Mouse (Mus musculus): ENCODE results near the gene Ccn6.

Gene Ccn6

DNA sequence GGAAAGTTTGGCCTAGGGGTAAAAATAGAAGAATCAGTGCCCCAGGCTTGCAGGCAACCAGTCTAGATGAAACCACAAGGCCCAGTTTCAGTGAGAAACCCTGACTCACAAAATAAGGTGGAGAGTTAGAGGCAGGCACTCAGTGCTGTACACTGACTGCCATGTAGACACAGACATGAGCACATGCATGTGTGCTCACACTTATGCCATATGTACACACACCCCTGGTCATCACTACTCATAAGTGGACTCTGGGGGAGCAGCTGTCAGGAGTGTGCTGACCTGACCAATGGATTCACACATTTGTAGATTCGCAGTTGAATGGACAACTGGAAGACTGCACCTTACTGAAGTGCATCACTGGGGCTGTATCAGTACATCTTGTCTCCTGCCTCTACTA lies 2.2 kb downstream of the Ccn6 start:
- no peak for DNase-seq (ENCODE audit: low spot score)

DNA sequence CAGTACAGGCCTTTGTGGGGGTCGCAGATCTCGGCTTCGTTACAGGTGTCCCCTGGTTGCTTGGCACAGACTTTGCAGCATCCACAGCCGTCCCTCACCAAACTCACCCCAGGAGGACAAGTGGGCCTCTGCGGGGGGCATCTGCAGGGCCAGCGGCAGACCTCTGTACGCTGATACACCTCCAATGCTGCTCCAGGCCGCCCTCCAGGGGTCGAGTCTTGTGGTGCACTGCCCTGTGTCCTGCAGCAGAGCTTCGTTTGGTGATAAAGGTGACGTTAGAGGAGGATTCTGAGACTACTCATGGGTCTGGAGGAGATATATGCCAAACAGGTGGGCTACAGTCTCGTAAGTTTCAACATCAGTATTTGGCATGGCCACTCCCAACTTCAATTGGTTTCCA lies 5.3 kb downstream of the Ccn6 start:
- no peak for DNase-seq (ENCODE audit: low spot score)

DNA sequence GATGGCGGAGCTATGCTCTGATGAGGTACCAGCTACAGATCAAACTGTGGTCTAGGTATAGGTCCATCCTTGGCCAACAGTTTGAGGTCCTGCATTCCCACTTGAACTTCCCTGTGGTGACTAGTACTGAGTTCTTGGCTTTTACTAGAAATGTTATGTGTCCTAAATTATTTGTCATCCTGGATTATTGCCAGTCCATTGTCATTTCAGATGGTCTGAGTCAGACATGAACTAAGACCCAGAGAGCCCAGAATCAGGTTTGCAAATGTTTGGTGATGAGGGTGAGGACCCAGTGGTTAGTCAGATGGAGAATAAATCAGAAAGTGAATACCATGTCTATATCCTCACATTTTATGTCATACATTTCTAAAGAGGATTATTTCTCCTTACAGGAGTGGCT lies 6.3 kb downstream of the Ccn6 start:
- no peak for DNase-seq (ENCODE audit: low spot score)

DNA sequence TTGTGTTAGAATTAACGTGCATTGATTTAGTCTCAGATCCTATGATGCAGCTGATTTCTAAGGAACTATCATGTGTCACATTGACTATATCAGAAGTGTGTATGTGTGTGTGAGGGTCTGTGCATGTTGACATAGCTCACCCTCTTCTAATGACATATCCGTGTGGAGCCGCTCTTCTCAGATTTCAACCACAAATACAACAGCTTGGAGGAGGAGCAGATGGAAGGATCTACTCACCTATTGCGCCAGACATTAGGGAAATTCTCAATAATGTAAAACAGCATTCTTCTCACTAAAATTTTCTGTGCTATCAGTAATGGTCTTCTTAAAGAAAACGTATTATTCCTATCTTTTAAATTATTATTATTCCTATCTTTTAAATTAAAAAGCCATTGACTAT lies 6.9 kb downstream of the Ccn6 start:
- DNase-seq (ENCODE audit: low spot score): no peak

DNA sequence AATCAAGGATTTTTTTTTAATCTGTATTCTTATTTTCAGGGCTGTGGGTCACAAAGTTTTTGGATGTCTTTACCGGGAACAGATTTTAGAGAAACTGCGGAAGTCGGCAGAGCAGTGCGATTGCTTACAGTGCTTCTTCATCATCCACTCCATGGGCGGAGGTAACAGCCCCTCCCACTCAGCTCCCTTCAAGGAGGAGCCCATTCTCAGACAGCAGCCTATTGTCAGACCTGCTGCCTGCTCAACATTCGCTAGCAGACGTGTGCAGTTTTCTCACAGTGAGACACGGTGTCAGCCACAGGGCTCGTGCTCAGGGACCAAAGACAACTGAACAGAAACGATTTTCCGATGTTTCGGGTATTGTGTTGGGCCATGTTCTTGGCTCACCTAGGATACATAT lies 21.4 kb downstream of the Ccn6 start:
- DNase-seq (ENCODE audit: low spot score): no peak

DNA sequence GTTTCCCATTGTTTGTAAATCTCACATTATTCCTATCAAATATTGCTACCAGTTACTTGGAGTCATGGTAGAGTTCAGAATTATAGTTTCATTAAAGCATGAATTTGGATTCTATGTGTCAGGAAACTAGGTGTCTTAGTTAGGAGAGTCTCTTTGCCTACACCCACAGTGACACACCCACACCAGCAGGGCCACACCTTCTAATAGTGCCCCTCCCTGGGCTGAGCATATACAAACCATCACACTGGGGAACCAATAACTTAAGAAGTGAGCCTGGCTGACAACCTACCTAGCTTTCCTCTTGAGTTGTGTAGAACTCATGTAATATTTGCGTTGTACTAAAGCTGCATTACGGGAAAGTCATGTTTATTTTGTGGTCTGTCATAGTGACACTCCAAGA lies 22.2 kb downstream of the Ccn6 start:
- DNase-seq (ENCODE audit: low spot score): no peak

DNA sequence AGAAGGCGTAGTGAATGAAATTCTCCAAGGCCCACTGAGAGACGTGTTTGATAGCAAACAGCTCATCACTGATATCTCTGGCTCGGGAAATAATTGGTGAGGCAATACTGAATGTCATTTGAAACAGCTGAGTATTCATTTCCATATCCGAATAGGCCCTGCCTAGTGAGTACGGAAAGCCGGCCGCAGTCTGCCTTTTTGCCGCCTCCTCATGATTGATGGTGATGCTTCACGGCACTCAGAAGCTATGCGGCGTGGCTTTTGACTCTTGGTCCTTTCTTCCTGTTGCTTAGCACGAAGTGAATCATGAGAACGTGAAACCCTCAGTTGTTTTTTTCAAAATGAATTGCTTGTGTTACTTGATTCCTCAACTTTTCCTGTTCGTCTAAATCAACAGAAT lies 22.8 kb downstream of the Ccn6 start:
- no peak for DNase-seq (ENCODE audit: low spot score)

DNA sequence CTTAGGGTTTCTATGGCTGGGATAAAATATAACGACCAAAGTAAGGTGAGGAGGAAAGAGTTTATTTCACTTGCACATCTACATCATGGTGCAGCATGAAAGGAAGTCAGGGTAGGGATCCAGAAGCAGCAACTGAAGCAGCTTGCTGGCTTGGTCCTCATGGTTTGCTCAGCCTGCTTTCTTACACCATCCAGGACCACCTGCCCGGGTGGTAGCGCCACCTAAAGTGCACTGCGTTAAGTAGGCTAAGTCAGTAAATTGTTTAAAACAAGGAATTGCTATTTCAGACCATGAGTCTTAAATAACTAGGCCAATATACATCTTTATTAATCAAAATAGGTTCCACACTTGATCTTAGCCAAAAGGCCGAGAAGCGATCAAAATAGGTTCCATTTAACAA lies 24.8 kb downstream of the Ccn6 start:
- DNase-seq (ENCODE audit: low spot score): no peak

DNA sequence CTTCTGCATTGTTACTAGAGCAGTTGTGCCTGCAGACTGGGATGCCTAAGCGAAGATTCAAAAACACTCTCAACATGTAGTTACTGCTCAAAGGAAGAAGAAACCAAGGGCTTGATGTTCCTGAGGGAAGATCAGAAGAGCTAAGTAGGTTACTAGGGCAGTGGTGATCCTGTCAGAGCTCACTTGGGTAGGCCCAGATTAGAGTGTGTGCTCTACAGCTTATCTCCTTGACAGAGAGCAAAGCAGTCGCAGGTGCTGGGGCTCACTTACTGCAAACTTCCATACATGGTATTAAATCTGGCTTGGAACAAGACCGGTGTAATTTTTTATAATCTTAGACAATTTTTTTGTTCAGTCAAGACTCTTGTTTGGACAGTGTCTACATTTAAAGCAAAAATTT lies 25.8 kb downstream of the Ccn6 start:
- DNase-seq (ENCODE audit: low spot score): no peak

DNA sequence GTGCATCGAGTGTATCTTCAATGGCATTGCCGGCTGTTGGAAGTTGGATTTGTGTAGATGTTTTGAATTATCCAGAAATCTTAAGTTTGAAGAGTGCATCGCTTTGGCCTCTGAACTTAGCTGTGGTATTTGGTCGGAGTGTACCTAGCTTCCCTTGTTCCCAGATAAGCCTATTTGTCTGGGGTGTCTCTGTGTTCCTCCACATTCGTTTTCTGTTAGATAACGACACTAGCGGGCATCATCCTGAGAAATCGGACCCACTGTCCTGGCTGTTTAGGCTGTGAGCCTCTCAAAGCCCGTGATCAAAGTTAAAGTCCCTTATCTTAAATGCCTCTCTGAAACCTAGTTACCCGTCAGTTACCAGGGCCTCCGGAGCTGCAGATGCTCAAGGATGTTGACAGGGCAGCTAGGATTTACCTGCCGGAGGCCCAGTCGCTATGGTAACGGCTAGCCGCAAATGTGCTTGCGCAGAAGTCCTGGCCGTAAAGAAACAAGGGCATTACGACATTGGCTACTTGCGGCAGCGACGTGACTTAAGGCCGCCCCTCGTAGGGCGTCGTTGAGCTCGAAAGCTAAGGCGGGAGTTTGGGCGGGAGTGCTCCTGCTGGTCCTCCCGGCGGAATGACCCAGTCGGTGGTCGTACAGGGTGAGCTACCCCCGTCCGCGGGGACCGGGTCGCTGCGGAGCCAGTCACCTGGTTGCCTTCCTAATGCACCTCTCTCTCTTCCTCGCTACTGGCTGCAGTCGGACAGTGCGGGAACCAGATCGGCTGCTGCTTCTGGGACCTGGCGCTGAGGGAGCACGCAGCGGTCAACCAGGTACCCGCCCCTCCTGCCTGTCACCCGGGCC lies 29.9 kb downstream of the Ccn6 start, which contains the start of the genes Fam229b and Tube1:
Gene Fam229b, minus strand, starts transcription at position 453 of the 849 bp plus-strand sequence.
Gene Tube1, plus strand, starts transcription at position 515 of the 849 bp plus-strand sequence.
- DNase-seq (ENCODE audit: low spot score): peak; percentile 99

DNA sequence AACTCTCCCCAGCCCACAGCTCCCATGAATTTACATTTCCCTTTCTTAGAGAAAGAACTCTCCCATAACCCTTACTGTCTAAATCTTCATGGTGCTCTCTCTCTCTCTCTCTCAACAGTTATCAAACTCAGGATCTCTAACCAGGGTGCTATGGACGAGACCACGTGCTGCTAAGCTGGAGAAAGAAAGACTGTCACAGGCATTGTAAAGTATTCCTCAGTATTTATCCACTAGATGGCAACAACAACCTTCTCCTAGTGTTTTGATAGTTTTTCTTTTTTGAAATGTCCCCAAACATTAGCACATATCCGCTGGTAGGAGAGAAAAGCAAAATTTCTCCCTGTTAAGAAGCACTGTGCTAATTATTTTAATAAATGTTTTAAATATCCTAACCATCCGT lies 42.2 kb downstream of the Ccn6 start:
- DNase-seq (ENCODE audit: low spot score): peak; percentile 63

DNA sequence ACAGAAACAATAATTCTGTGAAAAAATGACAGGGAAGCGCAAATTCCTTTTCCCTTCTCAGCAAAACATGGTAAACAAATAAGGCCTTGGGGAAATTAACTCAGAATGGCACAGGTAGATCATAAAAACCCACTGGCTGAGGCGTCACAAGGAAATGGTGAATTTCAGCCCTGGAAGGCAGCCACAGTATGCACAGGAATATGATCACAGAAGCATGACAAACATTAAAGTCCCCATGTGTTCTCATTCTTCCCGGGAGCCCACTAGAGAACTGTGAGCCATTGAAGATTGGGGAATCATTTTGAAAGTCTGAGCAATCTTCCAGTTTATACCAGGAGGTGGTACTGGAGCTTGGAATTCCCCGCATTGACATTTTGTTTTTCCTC lies 54.1 kb downstream of the Ccn6 start:
- DNase-seq (ENCODE audit: low spot score): no peak

DNA sequence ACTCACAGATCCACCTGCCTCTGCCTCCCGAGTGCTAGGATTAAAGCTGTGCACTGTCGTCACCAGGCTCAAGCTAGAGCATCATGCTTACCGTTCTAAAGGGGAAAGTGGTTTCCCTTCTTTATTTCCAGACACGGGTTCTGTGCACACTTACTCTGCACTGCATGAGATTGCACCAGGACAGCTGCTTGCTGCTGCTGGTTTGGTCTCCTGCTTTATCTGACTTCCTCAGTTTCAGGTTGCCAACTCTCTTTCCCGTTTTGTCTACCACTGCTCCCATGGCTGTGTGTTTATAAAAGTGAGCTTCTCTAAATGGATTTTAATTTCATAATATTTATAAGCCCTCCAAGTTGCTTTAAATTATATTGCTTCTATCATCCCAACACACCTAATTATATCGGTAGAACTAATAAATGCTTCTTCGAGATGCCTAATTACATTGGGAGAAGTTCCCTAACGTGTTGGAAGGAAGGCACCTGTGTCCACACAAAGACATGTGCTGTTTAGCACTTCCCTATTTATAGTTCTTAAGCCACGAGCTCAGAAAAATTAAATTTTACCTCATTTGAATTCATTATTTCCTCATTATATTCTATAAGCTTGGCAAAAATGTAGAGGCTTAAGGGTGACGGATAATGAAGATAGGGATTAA lies 54.6 kb downstream of the Ccn6 start:
- DNase-seq (ENCODE audit: low spot score): no peak

DNA sequence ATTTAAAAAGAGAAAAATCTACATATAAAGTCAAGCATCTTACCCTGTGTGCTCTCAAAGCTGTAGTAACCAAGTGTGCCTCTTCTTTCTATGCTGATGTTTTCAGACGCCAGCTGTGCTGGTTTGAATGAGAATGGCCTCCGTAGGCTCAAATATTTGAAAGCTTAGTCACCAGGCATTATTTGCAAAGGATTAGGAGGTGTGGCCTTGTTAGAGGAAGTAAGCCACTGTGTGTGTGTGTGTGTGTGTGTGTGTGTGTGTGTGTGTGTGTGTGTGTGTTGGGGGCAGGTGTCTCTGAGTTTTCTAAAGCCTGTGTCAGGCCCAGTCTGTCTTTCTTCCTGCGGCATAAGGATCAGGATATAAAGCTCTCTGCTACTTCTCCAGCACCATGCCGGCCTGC lies 56.7 kb downstream of the Ccn6 start:
- DNase-seq (ENCODE audit: low spot score): no peak

DNA sequence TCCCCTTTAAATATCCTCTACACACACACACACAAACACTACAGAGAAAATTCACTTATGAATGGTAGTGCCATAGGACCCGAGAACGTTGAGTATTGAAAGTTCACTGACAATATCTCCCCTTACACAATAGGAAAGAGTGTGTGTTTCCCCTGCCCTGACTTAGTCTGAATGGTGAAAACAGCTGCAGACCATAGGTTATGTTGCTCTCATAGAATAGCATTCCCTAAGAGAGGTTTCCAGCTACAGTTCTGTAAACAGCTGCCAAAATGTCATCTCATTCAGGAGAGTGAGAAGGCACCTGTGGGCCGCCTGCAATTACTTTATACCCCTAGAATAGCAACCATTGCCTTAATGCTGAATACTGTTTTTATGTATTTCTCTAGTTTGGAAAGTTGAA lies 57.2 kb downstream of the Ccn6 start:
- no peak for DNase-seq (ENCODE audit: low spot score)

DNA sequence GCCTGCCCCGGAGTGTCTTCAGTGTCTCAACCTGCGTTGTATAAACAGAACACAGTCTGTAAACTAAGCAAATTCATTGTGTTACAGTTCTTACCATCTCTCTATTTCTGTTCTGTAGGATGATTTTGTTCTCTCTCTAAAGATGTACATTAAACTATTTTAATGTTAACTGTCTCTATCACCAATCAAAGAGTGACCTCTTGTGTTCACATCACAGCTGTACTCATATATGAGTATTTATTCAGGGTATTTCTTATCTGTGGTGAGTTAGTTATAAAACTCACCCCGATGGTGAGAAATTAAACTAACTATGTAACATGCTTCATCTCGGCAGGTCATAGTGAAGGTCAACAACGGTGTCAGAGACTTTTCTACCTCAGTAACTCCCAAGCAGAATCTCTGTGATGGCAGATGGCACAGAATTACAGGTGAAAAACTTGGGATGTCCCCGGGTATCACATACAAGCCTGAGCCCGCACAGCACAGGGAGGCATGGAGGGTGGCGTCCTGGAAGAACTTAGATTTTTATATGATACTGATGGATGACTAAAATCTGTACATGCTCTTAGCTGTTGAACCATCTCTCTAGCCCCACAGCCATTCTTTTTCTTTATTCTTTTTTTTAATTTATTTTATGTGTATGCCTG lies 58.7 kb downstream of the Ccn6 start:
- no peak for DNase-seq (ENCODE audit: low spot score)

Measured in MN1 (cell line).